Mouse (Mus musculus): ENCODE measurements around the gene Gna13.

The Gna13 gene

DNA sequence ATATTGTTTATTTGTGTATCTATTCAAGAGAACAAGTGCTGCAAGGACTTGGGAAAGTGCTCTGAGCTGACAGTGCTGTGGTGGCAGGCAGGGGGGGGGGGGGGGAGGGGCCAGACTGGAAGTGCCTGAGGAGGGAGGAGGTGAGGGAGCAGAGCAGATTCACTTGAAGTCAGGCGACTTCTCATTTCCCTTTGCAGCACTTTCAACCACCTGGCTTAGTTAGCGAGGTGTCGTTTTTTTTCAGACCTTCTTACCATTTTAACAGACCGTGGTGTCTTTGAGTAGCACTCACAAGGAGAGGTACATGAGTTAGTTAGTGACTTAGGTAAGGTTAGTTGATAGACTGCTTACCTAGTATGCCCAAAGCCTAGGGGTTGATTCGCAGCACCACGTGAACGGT is 12.8 kb downstream of the Gna13 start:
- DNase-seq (ENCODE audit: low spot score) = no peak

DNA sequence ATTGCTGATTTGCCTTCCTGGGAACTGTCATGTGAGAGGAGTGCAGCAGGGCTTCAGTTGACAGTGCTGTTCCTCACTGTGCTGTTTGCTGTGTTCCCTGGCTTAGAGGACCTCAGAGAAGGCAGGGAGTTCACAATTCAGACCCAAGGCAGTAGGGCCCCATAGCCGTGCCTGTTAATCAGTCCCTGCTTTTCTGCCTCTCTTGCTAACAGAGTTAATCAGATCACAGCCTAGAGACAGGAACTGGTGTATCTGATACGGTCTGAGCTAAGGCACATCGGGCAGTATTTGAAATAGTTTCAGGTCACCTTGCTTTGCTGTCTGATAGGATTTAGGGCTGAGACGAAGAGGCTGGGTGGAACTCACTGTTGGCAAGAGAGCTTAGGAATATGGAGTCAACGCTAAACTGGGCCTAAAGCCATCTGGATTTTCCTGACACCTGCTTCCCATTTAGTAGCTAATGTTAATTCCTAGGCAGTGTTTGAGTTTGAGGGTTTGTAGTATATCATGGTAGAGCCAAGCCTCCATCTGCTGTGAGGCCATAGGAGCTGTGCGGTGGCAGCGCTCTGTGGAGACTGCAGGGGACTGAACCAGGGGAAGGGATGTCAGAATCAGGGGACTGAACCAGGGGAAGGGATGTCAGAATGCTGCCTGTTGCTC is 14.0 kb downstream of the Gna13 start:
- no peak for DNase-seq (ENCODE audit: low spot score)

GRCm38 (mm10) chr11:109377477-109377876 is 14.8 kb downstream of the Gna13 start:
- no peak for DNase-seq (ENCODE audit: low spot score)

DNA sequence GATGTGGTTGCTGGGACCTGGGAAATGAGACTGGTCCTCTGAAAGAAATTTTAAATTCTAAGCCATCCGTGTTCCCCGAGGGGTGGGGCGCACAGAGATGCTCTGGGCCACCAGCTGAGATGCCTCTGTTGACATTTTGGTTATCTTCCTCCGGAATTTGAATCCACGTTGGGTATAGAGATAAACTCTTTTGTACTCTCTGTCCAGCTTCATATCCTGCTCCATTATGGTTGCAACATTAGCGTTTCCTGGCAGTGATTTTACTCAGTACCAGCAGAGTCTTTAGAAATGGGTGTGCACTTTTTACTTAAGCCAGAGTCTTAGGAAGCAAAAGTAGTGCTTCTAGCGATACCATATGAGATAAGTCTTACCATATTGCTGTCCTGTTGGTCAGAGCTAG is 15.4 kb downstream of the Gna13 start:
- DNase-seq (ENCODE audit: low spot score) = no peak

GRCm38 (mm10) chr11:109380662-109381061 is 18.0 kb downstream of the Gna13 start:
- no peak for DNase-seq (ENCODE audit: low spot score)

DNA sequence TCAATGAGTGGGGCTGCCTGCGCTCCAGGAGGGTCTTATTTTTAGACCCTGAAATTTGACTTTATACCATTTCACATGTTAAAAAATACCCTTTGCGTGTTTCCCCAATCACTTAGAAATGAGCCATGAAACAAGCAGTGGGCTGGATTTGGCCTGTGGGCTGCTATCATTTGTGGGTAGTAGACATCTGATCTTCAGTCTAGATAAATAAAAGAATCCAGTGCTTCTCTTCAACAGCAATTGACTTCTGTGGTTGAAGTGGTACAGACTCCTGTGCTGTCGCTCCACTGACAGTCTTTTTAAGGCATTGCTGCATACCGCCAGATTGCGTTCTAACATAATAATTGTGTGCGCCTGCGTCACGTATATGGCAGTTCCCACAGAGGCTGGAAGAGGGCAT is 22.7 kb downstream of the Gna13 start:
- DNase-seq (ENCODE audit: low spot score) = no peak

GRCm38 (mm10) chr11:109389046-109389445 is 26.4 kb downstream of the Gna13 start:
- no peak for DNase-seq (ENCODE audit: low spot score)

- no peak for DNase-seq (ENCODE audit: low spot score)
Measured at GRCm38 (mm10) chr11:109391200-109391599, 28.6 kb downstream of the Gna13 start.

DNA sequence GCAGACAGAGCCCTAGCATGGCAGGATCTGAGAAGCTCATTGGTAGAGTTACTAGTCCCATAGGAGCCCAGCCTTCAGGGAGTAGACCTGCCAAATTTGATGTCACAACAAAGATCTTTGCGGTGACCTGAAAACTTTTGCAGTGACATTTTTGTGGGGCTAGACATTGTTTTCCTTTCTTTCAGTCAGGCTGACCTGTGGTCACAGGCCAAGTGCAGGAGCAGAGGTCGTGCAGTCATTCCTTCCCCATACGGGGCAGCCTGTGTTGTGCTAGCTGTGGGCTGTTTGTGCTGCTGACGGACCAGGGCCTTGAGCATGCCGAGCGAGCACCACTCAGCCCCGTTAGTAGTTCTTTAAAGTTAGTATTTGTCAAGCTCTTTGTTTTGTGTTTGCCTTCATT is 29.1 kb downstream of the Gna13 start:
- DNase-seq (ENCODE audit: low spot score) = no peak

- no peak for DNase-seq (ENCODE audit: low spot score)
Measured at GRCm38 (mm10) chr11:109392601-109393000, 30.0 kb downstream of the Gna13 start.

DNA sequence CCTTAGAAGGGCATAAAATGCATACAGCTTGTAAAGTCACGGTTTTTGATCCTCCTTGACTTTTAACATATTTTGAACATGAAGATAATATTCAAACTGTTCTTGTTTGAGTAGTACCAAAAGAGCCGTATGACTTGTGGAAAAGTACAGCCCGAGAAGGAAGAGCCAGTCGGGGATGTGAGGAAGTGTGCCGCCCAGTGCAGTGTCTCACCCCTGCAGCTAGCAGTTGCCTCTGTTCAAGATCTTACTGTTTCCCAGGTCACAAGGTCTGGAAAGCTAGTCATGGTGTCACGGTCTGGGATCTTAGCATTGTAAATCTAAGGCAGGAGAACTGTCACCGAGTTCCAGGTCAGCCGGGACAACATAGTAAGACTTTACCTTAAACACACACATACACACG is 32.1 kb downstream of the Gna13 start:
- DNase-seq (ENCODE audit: low spot score) = no peak

DNA sequence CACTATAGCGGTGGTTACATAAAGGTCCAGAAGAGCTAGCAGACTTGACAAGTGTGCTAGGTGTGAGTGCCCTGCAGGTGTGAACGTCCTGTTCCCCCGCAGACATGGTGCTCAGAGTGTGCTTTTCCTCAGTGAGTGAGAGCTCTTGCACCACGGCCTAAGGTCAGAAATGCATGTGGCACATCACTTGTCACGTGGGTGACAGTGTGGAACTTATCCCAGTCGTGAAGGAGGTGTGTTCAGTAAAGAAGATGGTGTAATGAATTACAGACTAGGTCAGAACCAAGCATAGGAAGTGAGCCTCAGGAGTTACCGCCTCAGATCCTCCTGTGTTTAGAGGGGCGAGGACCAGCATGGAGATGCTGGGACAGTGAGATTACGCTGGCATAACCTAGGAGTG is 32.7 kb downstream of the Gna13 start:
- no peak for DNase-seq (ENCODE audit: low spot score)

DNA sequence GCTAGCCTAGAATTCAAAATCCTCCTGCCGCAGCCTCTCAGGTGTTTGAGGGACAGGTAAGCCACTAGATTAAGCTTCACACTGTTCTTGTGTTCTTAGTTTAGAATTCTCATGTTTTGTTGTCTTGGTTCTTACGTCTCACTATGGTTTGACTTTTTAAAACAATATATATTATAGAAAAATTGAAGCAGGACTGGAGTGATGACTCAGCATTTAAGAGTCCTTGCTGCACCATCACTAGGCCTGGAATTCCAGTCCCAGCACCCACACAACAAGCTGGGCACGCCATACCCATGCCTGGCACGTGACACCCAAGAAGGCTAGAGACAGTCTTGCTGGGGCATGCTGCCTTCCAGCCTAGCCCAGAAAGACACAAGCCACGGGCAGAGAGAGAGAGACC is 43.8 kb downstream of the Gna13 start:
- no peak for DNase-seq (ENCODE audit: low spot score)

- no peak for DNase-seq (ENCODE audit: low spot score)
Measured at GRCm38 (mm10) chr11:109410197-109410980, 47.8 kb downstream of the Gna13 start.

- DNase-seq (ENCODE audit: low spot score) = no peak
Measured at GRCm38 (mm10) chr11:109413617-109414016, 51.0 kb downstream of the Gna13 start, which contains the start of gene 9930022D16Rik. 9930022D16Rik (plus strand) TSS chr11:109413917.

GRCm38 (mm10) chr11:109414802-109415201 is 52.2 kb downstream of the Gna13 start:
- DNase-seq (ENCODE audit: low spot score) = no peak

DNA sequence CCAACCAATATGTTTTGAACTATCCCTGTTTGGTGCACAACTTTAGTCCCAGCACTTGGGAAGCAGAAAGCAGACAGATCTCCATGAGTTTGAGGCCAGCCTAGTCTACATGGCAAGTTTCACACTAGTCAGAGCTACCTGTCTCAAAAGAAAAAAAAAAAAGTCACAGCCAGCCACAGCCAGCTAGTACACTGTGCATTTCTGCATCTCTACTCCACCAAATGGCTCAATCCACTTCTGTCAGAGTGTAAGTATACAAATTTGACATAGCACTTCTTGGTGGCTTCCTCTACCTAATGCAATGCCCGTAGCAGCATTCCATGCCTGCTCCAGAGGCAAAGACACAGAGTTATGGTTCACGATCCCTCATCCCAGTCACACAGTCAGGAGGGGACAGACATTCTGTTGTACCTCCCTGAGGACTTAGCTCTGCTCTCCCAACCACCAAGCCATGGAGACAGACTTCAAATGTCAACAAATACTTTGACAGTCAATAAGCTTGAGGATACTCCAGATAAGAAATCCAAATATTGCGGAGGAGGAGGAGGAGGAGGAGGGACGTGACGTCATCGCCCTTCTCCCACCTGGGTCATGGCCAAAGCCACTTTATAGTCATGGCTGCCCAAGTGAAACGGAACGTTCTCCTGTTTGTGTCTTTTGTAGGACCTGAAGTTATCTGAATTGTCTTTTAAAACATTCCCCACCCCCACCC is 54.2 kb downstream of the Gna13 start:
- DNase-seq (ENCODE audit: low spot score) = no peak

GRCm38 (mm10) chr11:109417472-109418040 is 54.9 kb downstream of the Gna13 start:
- DNase-seq (ENCODE audit: low spot score) = no peak

DNA sequence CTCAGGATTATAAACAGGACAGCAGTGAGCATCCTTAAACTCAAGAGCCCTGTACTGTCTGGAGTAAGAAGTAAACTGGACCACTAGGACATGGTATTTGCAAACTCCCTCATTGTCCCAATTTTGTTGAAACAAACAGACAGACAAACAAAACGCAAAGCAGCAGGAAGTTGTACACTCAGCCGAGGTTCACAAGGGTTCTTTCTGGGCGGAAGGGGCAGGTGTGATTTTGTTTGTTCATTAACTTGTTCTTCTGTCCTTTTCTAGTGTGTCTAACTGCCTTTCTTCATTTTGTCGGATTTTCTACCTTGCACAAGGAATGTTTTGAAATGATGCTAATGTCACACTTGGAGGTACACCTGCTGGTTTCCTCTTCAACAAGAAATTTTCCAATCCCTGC is 56.8 kb downstream of the Gna13 start:
- no peak for DNase-seq (ENCODE audit: low spot score)

DNA sequence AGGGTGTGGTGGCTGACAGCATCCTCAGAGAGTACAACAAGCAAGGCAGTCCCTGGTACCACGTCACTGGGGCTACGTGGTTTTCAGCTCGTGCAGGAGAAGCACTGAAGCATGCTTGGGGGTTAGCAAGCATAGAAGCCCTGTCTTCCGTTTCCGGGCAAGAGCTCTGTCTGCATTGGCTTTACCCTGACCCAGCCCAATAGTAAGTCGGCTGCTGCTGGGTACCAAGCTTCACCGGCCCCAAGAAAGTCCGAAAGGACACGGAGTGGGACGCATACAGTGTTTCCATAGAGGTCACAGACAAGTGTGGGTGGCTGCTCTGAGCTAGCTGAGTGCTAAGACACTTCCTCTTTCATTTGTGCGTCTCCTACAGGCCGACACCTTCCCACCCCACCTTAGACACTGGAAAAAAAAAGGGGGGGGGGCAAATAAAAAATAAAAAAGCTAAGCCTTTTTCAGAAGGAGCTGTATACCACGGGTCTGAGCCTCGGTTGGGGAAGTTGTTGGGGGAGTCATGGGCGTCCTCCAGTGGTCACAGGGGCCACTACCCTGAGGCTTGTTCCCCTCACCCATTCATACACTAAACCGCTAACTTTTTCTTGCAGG is 57.4 kb downstream of the Gna13 start:
- DNase-seq (ENCODE audit: low spot score) = peak; percentile 58

GRCm38 (mm10) chr11:109420567-109420962 is 57.9 kb downstream of the Gna13 start:
- no peak for DNase-seq (ENCODE audit: low spot score)

DNA sequence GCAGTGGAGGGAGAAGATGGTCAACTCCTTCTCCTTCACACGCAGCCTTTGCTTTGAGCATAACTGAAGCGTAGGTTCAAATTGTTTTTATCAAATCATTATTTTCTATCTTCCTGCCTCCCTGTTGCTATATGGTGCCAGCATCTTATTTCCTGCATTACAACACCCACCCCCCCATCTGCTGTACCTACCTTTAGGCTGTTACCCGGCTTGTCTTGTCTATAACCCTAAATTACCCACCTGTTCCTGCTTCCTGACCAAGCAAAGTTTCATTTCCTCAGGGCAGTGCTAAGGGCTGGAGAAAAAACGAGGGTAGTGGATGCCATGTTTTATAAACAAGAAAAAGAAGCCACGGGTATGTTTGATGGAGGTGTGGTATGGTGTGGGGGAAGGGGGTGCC is 58.6 kb downstream of the Gna13 start:
- DNase-seq (ENCODE audit: low spot score) = no peak

Measured in spleen, adult 12 weeks (tissue).